Mouse (Mus musculus) liver, embryonic 15.5 days (tissue): ENCODE measurements around the gene Vmac. TPM values are rescaled to one million over a fixed set of nuclear protein-coding genes. Genes with fewer than 3 reads are reported as not detected.

Source experiments
- ATAC-seq: fragments of 200-750 bp; cut with Nextera tagmentation; 2 replicates; pipeline ENCODE4 v1.8.0; 2017; ENCODE audit warnings: moderate number of reproducible peaks, mild to moderate bottlenecking, moderate library complexity; ENCODE audit not compliant: insufficient read depth
- H3K27ac ChIP-seq: fragments of 300-500 bp; sonication (generic); replicated peaks from 2 replicates; pipeline ENCODE4 v1.5.1; 2015; ENCODE audit warnings: mild to moderate bottlenecking, inconsistent platforms
- H3K27me3 ChIP-seq: fragments of 300-500 bp; sonication (generic); 2 replicates; pipeline ENCODE4 v1.6.1; 2015; ENCODE audit warnings: mild to moderate bottlenecking, inconsistent platforms
- H3K36me3 ChIP-seq: fragments of 300-500 bp; sonication (generic); replicated peaks from 2 replicates; pipeline ENCODE4 v1.6.1; 2015; ENCODE audit warnings: moderate library complexity, mild to moderate bottlenecking, inconsistent platforms
- H3K4me1 ChIP-seq: fragments of 300-500 bp; sonication (generic); replicated peaks from 2 replicates; pipeline ENCODE4 v1.6.1; 2015; ENCODE audit warnings: inconsistent platforms
- H3K4me2 ChIP-seq: fragments of 300-500 bp; sonication (generic); 2 replicates; pipeline ENCODE4 v1.6.1; 2015; ENCODE audit warnings: moderate library complexity, mild to moderate bottlenecking, inconsistent platforms
- H3K4me3 ChIP-seq: fragments of 300-500 bp; sonication (generic); replicated peaks from 2 replicates; pipeline ENCODE4 v1.5.1; 2015; ENCODE audit warnings: mild to moderate bottlenecking, inconsistent platforms
- H3K9ac ChIP-seq: fragments of 300-500 bp; sonication (generic); 2 replicates; pipeline ENCODE4 v1.6.1; 2015; ENCODE audit warnings: moderate library complexity, mild to moderate bottlenecking, inconsistent platforms
- H3K9me3 ChIP-seq: fragments of 300-500 bp; sonication (generic); replicated peaks from 2 replicates; pipeline ENCODE4 v1.6.1; 2016; ENCODE audit warnings: inconsistent platforms
- WGBS: fragments of 180-500 bp; shearing (Covaris S2); methylation state at CpG from one replicate; pipeline ENCODE4 v1.1.7; 2015; ENCODE audit warnings: mixed read lengths; ENCODE audit not compliant: insufficient replicate concordance; 5-methylcytosine and 5-hydroxymethylcytosine counted together
- polyA plus RNA-seq: library from polyadenylated mRNA; unstranded; fragments of >200 nt; fragmentation: Nextera tagmentation; extraction: Ambion mirVana; gene quantifications from 2 replicates; pipeline ENCODE4 v1.2.1, GENCODE M21; 2015

The Vmac gene
- polyA plus RNA-seq, result 2.4 and 2.6 TPM in 2 replicates

- under 1% methylated on average over 59 of the region's 59 CpGs for WGBS
- ATAC-seq, result peak; percentile 73
- H3K4me2 ChIP-seq, result peak within 1 kb of the TSS; percentile 95
- H3K36me3 ChIP-seq, result peaks cover 23% of the 10 kb centered on the region
- no peaks in the 10 kb centered on the region for H3K9me3 ChIP-seq
- H3K27ac ChIP-seq, result peak within 1 kb of the TSS; percentile 87
- peaks cover 42% of the 10 kb centered on the region for H3K4me1 ChIP-seq
- H3K9ac ChIP-seq, result peak within 1 kb of the TSS; percentile 91
- H3K27me3 ChIP-seq, result no peaks in the 10 kb centered on the region
- H3K4me3 ChIP-seq, result peak within 1 kb of the TSS; percentile 84
Observed at GRCm38 (mm10) chr17:56717363-56718058, at the start of gene Vmac, which contains the start of gene Ndufa11. TSS of gene Vmac (minus strand) at chr17:56718022. TSS of gene Ndufa11 (plus strand) at chr17:56717767.

DNA sequence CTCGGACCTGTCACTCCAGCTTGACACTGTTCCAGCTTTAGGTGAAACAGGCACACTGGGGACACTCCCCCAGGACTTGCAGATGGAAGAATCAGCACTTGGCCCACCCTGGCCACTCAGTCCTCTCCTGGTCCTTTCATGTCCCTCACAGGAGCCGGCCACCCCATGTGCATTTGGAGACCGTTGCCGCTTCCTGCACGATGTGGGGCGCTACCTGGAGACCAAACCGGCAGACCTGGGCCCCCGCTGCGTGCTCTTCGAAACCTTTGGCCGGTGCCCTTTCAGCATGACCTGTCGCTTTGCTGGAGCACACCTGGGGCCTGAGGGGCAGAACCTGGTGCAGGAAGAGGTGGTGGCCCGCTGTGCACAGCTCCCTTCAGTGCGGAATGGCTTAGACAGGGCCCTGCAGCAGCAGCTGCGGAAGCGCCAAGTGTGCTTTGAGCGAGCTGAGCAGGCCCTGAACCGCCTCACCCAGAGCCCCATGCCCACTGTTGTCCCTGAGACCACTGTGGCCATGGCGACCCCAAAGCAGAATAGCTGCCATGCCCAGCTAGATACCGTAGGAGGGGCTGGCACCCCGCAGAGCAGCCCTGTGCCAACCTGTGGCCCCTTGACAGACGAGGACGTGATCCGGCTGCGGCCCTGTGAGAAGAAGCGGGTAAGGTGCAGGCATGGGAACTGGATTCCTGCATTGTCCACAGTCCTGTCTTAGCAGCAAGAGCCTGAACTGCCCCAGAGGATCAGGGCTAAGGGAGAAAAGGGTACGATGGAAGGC lies 49.0 kb upstream of the Vmac start:
- no peak for ATAC-seq
- WGBS, result 88% methylated on average over 27 of the region's 27 CpGs
- no peak overlapping the region for H3K4me2 ChIP-seq
- no peaks in the 10 kb centered on the region for H3K27me3 ChIP-seq
- H3K36me3 ChIP-seq, result peaks cover 39% of the 10 kb centered on the region
- no peak overlapping the region for H3K4me3 ChIP-seq
- no peaks in the 10 kb centered on the region for H3K9me3 ChIP-seq
- H3K27ac ChIP-seq, result no peak overlapping the region
- H3K9ac ChIP-seq, result no peak overlapping the region
- H3K4me1 ChIP-seq, result peaks cover 31% of the 10 kb centered on the region

DNA sequence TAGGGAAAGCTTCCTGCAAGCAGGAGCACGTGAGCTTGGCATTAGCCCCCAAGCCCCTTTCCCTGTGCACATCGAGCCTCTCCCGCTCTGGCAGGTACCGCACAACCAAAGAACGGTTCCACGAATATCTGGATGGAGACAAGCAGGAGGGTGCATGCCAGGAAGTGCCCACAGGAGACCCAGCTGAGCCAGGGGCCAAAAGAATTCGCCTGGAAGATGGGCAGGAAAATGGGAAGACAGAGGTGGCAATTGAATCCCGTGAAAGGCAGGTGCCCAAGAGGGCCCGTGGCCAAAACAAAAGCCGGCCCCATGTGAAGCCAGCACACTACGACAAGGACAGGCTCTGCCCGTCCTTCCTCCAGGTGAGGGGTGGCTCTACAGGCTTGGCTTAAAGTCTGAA lies 47.6 kb upstream of the Vmac start:
- Histone ChIP-seq H3K27ac (peak overlapping the region; percentile 96), H3K4me1 (peaks cover 45% of the 10 kb centered on the region), H3K27me3 (peaks cover 2% of the 10 kb centered on the region; the same call in 1 of the 2 replicates), H3K9ac (peak overlapping the region; percentile 85), H3K36me3 (peaks cover 35% of the 10 kb centered on the region), H3K9me3 (no peaks in the 10 kb centered on the region), H3K4me3 (peak overlapping the region; percentile 80), H3K4me2 (peak overlapping the region; percentile 96)
- ATAC-seq, result no peak
- WGBS, result 39% methylated on average over 12 of the region's 12 CpGs

DNA sequence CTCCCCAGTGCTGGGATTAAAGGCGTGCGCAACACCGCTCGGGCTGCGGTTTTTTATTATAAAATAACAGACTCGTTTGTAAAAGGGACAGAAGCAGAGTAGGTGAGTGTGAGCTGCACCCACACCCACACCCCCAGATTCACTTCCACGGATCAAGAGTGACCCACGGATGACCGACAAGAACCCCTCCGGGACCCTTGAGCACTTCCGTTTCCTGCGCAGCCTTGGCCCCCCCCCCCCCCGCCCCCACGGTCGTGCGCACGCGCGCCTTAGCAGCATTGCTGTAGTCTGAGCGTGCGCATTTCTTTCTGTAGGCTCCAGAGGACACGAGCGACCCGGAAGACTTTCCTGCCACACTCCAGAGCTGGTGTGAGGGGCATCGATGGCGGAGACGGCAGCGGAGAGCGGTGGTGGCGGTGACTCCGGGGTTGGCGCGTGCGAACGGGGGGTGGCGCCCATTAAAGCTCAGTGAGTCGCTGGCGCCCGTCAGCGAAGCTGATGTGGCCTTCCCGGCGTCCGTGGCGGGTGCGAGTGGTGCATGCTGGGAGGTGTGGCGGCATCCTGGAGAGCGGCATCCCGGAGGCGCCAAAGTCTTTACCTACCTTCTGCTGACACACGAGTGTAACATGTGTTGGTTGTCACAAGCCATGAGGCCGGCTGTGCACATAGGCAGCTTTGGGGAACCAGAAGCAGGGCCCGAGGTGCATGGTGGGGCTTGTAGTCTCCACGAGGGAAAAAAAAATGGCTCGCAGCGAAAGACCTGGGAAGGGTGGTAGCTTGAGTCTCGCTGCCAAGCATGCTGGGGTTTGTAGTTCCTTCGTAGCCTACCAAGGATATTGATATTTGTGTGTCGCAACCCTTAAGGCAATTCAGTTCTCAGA lies 46.9 kb upstream of the Vmac start, which contains the start of gene Dus3l:
Dus3l (plus strand) TSS at position 284 of the 881 bp plus-strand sequence.
- Histone ChIP-seq H3K4me1 (peaks cover 52% of the 10 kb centered on the region), H3K9ac (peak within 1 kb of the TSS; percentile 85), H3K27me3 (peaks cover 7% of the 10 kb centered on the region; the same call in 1 of the 2 replicates), H3K9me3 (no peaks in the 10 kb centered on the region), H3K4me2 (peak within 1 kb of the TSS; percentile 96), H3K27ac (peak within 1 kb of the TSS; percentile 96), H3K4me3 (peak within 1 kb of the TSS; percentile 80), H3K36me3 (peaks cover 32% of the 10 kb centered on the region)
- ATAC-seq, result peak; percentile 72
- under 1% methylated on average over 58 of the region's 58 CpGs for WGBS

- H3K27ac ChIP-seq, result peak overlapping the region; percentile 96
- no peak for ATAC-seq
- no peak overlapping the region; the same call in 1 of the 2 replicates for H3K9ac ChIP-seq
- peaks cover 61% of the 10 kb centered on the region for H3K4me1 ChIP-seq
- peak overlapping the region; percentile 96 for H3K4me2 ChIP-seq
- H3K36me3 ChIP-seq, result peaks cover 23% of the 10 kb centered on the region
- 57% methylated on average over 8 of the region's 8 CpGs for WGBS
- H3K9me3 ChIP-seq, result no peaks in the 10 kb centered on the region
- peak overlapping the region; percentile 80 for H3K4me3 ChIP-seq
- H3K27me3 ChIP-seq, result peaks cover 13% of the 10 kb centered on the region
Observed at GRCm38 (mm10) chr17:56763741-56764250, 46.0 kb upstream of the Vmac start.

- H3K36me3 ChIP-seq, result peaks cover 16% of the 10 kb centered on the region
- H3K4me2 ChIP-seq, result peak overlapping the region; percentile 96
- 26% methylated on average over 27 of the region's 27 CpGs for WGBS
- H3K9me3 ChIP-seq, result no peaks in the 10 kb centered on the region
- H3K27ac ChIP-seq, result peak overlapping the region; percentile 96
- ATAC-seq, result no peak
- peaks cover 68% of the 10 kb centered on the region for H3K4me1 ChIP-seq
- H3K27me3 ChIP-seq, result peaks cover 14% of the 10 kb centered on the region
- peak overlapping the region; percentile 80; the same call in 1 of the 2 replicates for H3K4me3 ChIP-seq
- peak overlapping the region; percentile 43; the same call in 1 of the 2 replicates for H3K9ac ChIP-seq
Observed at GRCm38 (mm10) chr17:56762769-56763731, 45.2 kb upstream of the Vmac start.

DNA sequence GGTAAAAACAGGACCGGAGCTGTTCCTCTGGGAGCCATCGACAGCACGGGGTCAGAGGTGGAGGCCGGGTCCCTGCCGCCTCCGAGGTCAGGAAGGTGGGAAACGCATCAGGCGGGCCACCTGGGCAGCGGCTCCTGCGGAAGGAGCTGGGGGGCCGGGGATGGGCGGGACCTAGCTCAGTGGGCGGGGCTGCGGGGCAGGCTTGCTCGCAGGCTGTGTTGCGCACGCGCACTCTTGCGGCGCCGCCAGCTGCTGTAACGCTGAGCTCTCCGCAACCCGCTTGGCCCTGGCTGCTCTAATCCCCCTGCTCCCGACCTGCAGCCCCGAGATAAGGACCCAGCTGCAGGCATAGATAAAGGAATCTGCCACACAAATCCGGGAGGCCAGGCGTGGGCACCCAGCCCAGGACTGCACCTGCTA lies 44.2 kb upstream of the Vmac start:
- peak overlapping the region; percentile 96 for H3K4me2 ChIP-seq

GRCm38 (mm10) chr17:56761077-56761476 lies 43.3 kb upstream of the Vmac start:
- no peak overlapping the region for H3K4me3 ChIP-seq
- H3K4me2 ChIP-seq, result peak overlapping the region; percentile 96; the same call in 1 of the 2 replicates
- H3K27me3 ChIP-seq, result peaks cover 30% of the 10 kb centered on the region
- ATAC-seq, result no peak
- no peaks in the 10 kb centered on the region for H3K36me3 ChIP-seq
- WGBS, result 57% methylated on average over 3 of the region's 3 CpGs
- H3K27ac ChIP-seq, result no peak overlapping the region
- peaks cover 84% of the 10 kb centered on the region for H3K4me1 ChIP-seq
- H3K9ac ChIP-seq, result peak overlapping the region; percentile 64; the same call in 1 of the 2 replicates
- no peaks in the 10 kb centered on the region for H3K9me3 ChIP-seq

More for the DNA sequence above, 44.2 kb upstream of the Vmac start:
- H3K27me3 ChIP-seq, result peaks cover 21% of the 10 kb centered on the region
- H3K36me3 ChIP-seq, result peaks cover 6% of the 10 kb centered on the region
- peak overlapping the region; percentile 64 for H3K9ac ChIP-seq
- peak overlapping the region; percentile 96 for H3K27ac ChIP-seq
- no peaks in the 10 kb centered on the region for H3K9me3 ChIP-seq
- H3K4me3 ChIP-seq, result peak overlapping the region; percentile 80
- peaks cover 79% of the 10 kb centered on the region for H3K4me1 ChIP-seq
- WGBS, result 0% methylated on average over 28 of the region's 28 CpGs
- ATAC-seq, result peak; percentile 66

DNA sequence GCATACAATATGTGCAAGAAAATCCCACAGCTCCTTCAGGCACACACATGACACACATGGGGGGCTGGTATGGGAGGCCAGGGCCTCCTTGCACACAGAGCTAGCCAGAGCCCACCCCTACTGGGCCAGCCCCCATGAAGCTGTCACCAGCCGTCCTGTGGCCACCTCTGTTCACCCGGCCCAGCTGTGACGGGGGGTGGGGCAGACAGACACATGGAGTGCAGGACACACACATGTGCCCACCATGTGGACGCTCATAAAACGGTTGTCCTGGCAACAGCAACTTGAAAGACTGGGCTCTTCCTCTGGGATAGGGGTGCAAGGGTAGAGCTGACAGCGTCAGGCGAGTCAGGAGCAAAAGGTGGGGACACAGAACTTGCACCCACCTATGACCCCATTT lies 41.4 kb upstream of the Vmac start:
- H3K4me1 ChIP-seq, result peaks cover 84% of the 10 kb centered on the region
- H3K27ac ChIP-seq, result no peak overlapping the region
- H3K36me3 ChIP-seq, result no peaks in the 10 kb centered on the region
- no peak overlapping the region for H3K9ac ChIP-seq
- peaks cover 48% of the 10 kb centered on the region for H3K27me3 ChIP-seq
- no peak for ATAC-seq
- H3K4me2 ChIP-seq, result no peak overlapping the region
- H3K9me3 ChIP-seq, result no peaks in the 10 kb centered on the region
- no peak overlapping the region for H3K4me3 ChIP-seq
- WGBS, result 64% methylated on average over 7 of the region's 7 CpGs
